Mouse (Mus musculus) brain, adult 10 weeks (tissue): Measurements from ENCODE around the gene Vps8. TPM values are rescaled to one million over a fixed set of nuclear protein-coding genes. Genes with fewer than 3 reads are reported as not detected.

Source experiments
- polyA plus RNA-seq: library from polyadenylated mRNA; stranded (reverse); fragments of 350-450 nt; fragmentation: Illumina TruSeq; extraction: RNeasy Lipid Tissue Mini Kit (QIAGEN cat#74804); gene quantifications from one replicate; pipeline ENCODE4 v1.2.3, GENCODE M21; 2015; ENCODE audit warnings: low read depth, low replicate concordance

Gene Vps8
- 36.5 TPM for polyA plus RNA-seq

GRCm38 (mm10) chr16:21422645-21423545 is at the start of gene Vps8:
TSS of gene Vps8 (plus strand) at chr16:21423118.

Other genes starting within 250 kb of the Vps8 start
- gene Ephb3, start 218.4 kb upstream of the Vps8 start, polyA plus RNA-seq: 15.0 TPM